Mouse (Mus musculus): ENCODE results near the gene 4931406P16Rik. TPM values are rescaled to one million over a fixed set of nuclear protein-coding genes. Genes with fewer than 3 reads are reported as not detected.

The 4931406P16Rik gene
- polyA plus RNA-seq, 1 experiment, result 32.0 TPM

DNA sequence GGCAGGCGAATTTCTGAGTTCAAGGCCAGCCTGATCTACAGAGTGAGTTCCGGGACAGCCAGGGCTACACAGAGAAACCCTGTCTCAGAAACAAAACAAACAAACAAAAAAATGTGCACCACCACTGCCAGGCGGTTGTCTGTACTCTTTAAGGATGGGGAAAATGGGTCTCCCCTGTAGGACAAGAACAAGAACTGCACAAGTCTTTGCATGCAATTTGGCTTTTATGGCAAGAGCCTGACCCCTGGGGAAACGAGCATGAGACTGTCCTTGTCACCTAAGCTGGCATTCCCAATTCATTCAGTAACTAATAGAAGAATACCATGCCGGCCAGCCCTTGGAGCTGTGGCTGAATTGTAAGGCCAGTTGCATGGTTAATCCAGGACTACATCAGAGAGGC lies 77.7 kb downstream of the 4931406P16Rik start:
- H3K4me3 ChIP-seq (ENCODE audit: insufficient read depth, low read length), result no peak overlapping the region
- H3K27ac ChIP-seq (ENCODE audit: insufficient read depth, low read length), result no peak overlapping the region
- H3K4me1 ChIP-seq (ENCODE audit: control insufficient read depth, insufficient read depth, low read length), result peaks cover 1% of the 10 kb centered on the region; the same call in 1 of the 2 replicates
- TF ChIP-seq POLR2A (IDR thresholded peaks at IDR 0.05; ENCODE audit: extremely low read depth, insufficient read depth, low read length) (no peak), CTCF (IDR thresholded peaks at IDR 0.05; ENCODE audit: extremely low read depth, insufficient read depth, low read length) (no peak)

DNA sequence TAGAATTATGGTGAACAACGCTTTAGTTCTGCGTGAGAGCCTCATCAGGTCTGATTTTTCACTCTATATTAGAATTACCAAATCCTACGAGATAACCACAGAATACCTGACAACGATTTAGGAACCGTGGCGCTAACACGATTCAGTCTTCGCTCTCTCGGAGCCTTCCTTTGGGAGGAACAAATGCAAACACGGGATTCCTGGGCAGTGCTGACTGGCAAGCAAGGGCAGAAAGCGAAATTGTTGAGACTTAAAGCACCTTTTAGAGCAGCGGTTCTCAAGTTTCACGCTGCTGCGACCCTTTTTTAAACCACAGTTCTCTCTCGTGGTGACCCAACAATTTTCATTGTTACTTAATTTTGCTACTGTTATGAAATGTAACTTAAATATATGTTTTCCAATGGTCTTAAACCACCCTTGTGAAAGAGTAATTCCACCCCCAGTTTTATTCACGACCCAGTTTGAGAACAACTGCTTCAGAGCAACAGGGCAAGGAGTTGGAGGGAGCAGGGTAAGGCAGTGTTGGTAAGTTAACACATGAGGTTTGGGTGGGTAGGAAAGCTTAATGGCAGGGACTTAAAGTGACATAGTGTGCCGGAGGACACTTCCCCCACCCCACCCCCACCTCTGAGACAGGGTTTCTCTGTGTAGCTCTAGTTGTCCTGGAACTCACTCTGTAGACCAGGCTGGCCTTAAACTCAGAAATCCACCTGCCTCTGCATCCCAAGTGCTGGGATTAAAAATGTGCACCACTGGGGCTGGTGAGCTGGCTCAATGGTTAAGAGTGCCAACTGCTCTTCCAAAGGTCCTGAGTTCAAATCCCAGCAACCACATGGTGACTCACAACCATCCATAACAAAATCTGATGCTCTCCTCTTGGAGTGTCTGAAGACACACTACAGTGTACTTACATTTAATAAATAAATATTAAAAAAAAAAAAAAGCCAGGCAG lies 78.5 kb downstream of the 4931406P16Rik start:
- peaks cover 1% of the 10 kb centered on the region; the same call in 1 of the 2 replicates for H3K4me1 ChIP-seq (ENCODE audit: control insufficient read depth, insufficient read depth, low read length)
- TF ChIP-seq POLR2A (IDR thresholded peaks at IDR 0.05; ENCODE audit: extremely low read depth, insufficient read depth, low read length) (0 out of 2 replicates have a peak, but pooled peaks have one; percentile 2), CTCF (IDR thresholded peaks at IDR 0.05; ENCODE audit: extremely low read depth, insufficient read depth, low read length) (no peak)
- peak overlapping the region; percentile 81 for H3K27ac ChIP-seq (ENCODE audit: insufficient read depth, low read length)
- H3K4me3 ChIP-seq (ENCODE audit: insufficient read depth, low read length), result peak overlapping the region; percentile 37

DNA sequence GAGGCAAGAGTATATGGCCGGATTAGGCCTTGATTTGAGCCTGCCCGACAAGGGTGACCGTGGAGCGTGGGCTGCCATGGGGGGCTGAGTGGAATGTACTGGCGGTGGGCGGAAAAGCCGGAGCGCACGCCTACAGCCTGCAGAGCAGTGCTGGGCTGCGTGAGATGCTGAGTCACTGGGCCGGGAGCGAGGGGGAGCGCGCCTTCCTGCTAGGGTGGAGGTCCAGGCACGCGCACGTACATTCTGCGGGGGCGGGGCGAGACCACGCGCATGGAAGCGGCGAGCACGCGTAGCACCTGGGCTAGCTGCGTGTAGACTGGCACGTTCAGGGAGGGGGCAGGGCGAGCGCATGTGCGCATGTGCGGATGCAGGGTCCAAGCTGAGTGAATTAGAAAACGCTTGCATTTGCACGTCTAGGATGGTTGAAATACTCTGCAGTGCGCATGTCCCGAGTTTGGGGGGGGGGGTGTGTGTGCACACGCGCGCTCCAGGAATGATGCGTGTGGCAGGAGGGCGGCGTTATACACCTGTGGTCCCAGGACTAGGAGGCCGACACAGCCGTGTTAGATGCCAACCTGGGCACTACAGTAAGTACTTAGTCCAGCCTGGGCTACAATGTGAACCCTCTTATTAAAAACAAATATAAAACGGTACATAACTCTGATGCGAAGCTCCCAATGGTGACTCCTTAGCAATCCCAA lies 79.3 kb downstream of the 4931406P16Rik start:
- H3K4me3 ChIP-seq (ENCODE audit: insufficient read depth, low read length), result peak overlapping the region; percentile 37
- no peak for TF ChIP-seq CTCF (IDR thresholded peaks at IDR 0.05; ENCODE audit: extremely low read depth, insufficient read depth, low read length)
- TF ChIP-seq POLR2A (IDR thresholded peaks at IDR 0.05; ENCODE audit: extremely low read depth, insufficient read depth, low read length), result peak; percentile 61; the same call in 1 of the 2 replicates
- peaks cover 1% of the 10 kb centered on the region; the same call in 1 of the 2 replicates for H3K4me1 ChIP-seq (ENCODE audit: control insufficient read depth, insufficient read depth, low read length)
- peak overlapping the region; percentile 93 for H3K27ac ChIP-seq (ENCODE audit: insufficient read depth, low read length)

DNA sequence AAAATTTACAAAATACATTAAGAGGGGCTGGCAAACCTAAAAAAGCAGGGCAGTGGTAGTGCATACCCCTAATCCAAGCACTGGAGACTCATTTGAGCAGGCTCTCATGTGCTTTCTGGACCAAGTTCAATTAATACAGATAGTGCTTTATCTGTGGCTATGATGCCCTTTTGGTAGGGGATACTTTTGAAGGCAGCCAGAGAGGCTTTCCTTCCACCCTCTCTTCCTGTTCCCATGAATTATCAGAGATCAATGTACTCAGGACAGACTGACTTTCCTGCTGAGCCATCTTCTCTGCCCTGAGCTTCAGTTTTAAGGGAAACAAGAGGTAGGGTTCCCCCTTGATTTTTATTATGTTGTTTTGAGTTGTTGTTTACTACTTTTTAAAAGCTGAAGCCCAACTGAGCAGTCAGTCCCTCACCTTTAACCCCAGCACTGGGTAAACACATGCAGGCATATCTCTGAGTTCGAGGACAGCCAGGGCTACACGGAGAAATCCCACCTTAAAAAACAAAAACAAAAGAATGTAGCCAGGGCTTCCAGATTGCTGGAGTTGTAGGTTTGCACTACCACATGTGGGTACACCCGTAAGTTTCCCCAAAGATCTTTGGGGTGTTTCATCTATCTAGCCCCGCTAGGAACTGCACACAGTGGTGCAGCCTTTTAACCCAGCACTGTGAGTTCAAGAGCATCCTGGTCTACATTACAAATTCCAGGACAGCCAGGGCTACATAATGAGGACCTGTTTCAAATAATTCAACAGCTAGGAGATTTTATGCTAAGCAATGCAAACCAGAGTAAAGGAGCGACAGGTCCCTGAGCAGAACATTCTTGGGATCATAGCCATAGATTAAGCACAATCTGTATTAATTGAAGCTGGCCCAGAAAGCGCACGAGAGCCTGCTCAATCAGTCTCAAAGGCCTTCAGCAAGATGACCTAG lies 80.3 kb downstream of the 4931406P16Rik start:
- H3K4me1 ChIP-seq (ENCODE audit: control insufficient read depth, insufficient read depth, low read length), result peaks cover 3% of the 10 kb centered on the region; the same call in 1 of the 2 replicates
- TF ChIP-seq POLR2A (IDR thresholded peaks at IDR 0.05; ENCODE audit: extremely low read depth, insufficient read depth, low read length) (no peak), CTCF (IDR thresholded peaks at IDR 0.05; ENCODE audit: extremely low read depth, insufficient read depth, low read length) (no peak)
- peak overlapping the region; percentile 93 for H3K27ac ChIP-seq (ENCODE audit: insufficient read depth, low read length)
- H3K4me3 ChIP-seq (ENCODE audit: insufficient read depth, low read length), result peak overlapping the region; percentile 37

DNA sequence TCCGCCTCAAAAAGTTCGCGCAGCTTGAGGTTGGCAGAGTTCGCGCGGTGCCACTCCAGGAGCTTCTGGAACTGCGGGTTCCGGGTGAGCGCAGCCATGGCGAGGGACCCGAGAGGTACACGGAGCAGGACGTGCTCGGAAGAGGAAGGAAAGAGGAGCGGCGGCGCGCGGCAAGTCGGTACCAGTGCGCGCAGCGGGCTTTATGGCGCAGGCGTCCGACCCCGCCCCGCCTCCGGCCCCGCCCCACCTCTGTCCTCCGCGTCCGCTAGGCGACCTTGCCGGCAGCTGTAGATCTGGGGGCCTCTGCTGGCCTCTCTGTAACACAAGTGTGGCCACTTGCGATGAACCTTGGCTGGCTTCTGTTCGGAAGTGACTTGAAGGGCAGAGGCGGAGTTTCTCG lies 83.2 kb downstream of the 4931406P16Rik start, which contains the start of gene Gpi1:
Gene Gpi1, minus strand, starts transcription at position 221 of the 400 bp plus-strand sequence.
- peak; percentile 85 for TF ChIP-seq POLR2A (IDR thresholded peaks at IDR 0.05; ENCODE audit: extremely low read depth, insufficient read depth, low read length)
- TF ChIP-seq CTCF (IDR thresholded peaks at IDR 0.05; ENCODE audit: extremely low read depth, insufficient read depth, low read length), result no peak
- peak within 1 kb of the TSS; percentile 78 for H3K27ac ChIP-seq (ENCODE audit: insufficient read depth, low read length)
- peaks cover 18% of the 10 kb centered on the region for H3K4me1 ChIP-seq (ENCODE audit: control insufficient read depth, insufficient read depth, low read length)
- H3K4me3 ChIP-seq (ENCODE audit: insufficient read depth, low read length), result peak within 1 kb of the TSS; percentile 73

DNA sequence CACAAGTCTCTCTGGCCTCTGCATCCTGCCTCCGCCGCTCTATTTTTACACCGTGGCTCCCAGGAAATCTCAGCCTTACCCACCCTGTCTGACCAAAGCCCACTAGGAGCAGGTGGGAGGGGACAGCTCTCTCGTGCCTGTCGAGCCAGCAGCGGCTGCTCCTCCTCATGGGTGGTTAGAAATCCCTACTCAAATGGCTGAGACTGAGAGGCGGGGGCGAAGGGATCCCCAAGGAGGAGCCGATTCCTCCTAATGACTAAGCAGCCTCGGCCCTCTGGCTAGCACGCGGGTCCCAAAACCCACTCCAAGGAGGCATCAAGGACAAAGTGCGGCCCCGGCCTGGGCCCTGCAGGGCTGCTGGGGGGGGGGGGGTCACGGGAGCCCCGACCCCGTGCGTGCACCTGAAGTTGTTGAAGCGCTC lies 83.7 kb downstream of the 4931406P16Rik start:
- H3K4me3 ChIP-seq (ENCODE audit: insufficient read depth, low read length), result peak overlapping the region; percentile 73
- peak overlapping the region; percentile 78 for H3K27ac ChIP-seq (ENCODE audit: insufficient read depth, low read length)
- no peak for TF ChIP-seq POLR2A (IDR thresholded peaks at IDR 0.05; ENCODE audit: extremely low read depth, insufficient read depth, low read length)
- no peak for TF ChIP-seq CTCF (IDR thresholded peaks at IDR 0.05; ENCODE audit: extremely low read depth, insufficient read depth, low read length)
- H3K4me1 ChIP-seq (ENCODE audit: control insufficient read depth, insufficient read depth, low read length), result peaks cover 18% of the 10 kb centered on the region

DNA sequence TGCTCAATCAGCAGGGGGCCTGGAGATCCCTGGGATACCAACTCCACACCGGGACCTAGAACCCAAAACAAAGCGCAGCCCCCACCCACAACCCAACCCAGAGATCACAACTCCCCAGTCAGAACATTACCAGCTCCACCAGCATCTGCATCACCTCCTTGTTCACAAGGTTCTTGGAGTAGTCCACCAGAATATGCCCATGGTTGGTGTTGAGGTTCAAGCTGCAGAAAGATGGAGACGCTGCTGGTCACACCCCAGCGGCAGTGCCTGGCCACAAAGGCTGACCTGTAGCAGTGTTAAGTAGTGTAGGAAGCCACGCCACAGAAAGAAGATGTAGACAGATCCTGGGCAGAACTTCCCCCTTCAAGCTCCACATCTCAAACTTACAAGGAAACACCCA lies 84.2 kb downstream of the 4931406P16Rik start:
- 0 out of 2 replicates have a peak overlapping the region, but pooled peaks have one; percentile 78 for H3K27ac ChIP-seq (ENCODE audit: insufficient read depth, low read length)

DNA sequence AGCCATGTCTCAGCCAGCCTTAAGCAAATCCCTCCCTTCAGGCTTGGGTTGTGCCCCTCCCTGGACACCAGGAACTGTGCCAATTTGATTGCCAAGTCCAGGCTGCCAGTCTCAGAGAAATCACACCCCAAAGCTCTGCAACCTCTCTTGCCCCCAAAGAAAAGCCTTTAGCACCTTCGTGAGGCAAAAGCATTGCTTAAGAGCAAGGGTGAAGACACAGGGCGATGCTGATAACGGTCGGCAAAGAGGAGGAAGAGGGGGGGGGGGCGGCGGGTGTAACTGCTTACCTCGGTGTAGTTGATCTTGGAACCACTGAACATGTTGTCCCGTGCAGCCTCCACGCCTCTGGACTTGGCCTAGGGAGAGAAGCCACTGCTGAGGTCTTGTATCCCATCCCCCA lies 84.7 kb downstream of the 4931406P16Rik start:
- Histone ChIP-seq H3K4me1 (ENCODE audit: control insufficient read depth, insufficient read depth, low read length) (peaks cover 18% of the 10 kb centered on the region), H3K27ac (ENCODE audit: insufficient read depth, low read length) (no peak overlapping the region), H3K4me3 (ENCODE audit: insufficient read depth, low read length) (peak overlapping the region; percentile 73)
- TF ChIP-seq CTCF (IDR thresholded peaks at IDR 0.05; ENCODE audit: extremely low read depth, insufficient read depth, low read length) (no peak), POLR2A (IDR thresholded peaks at IDR 0.05; ENCODE audit: extremely low read depth, insufficient read depth, low read length) (no peak)

More for the DNA sequence above, 84.2 kb downstream of the 4931406P16Rik start:
- Histone ChIP-seq H3K4me3 (ENCODE audit: insufficient read depth, low read length) (peak overlapping the region; percentile 73), H3K4me1 (ENCODE audit: control insufficient read depth, insufficient read depth, low read length) (peaks cover 18% of the 10 kb centered on the region)
- no peak for TF ChIP-seq CTCF (IDR thresholded peaks at IDR 0.05; ENCODE audit: extremely low read depth, insufficient read depth, low read length)
- no peak for TF ChIP-seq POLR2A (IDR thresholded peaks at IDR 0.05; ENCODE audit: extremely low read depth, insufficient read depth, low read length)
